Mouse (Mus musculus) G1E (cell line): ENCODE results near the gene Fam89b. TPM values are rescaled to one million over a fixed set of nuclear protein-coding genes. Genes with fewer than 3 reads are reported as not detected.

Experiments used
- ATAC-seq: 2 replicates; pipeline ENCODE4 v1.8.0; 2016; ENCODE audit warnings: mild to moderate bottlenecking; ENCODE audit not compliant: insufficient number of reproducible peaks, poor library complexity, low FRiP score, severe bottlenecking; ENCODE audit errors: extremely low read depth
- DNase-seq: peaks from one replicate; pipeline ENCODE4 v3.0.0; 2012; ENCODE audit warnings: low spot score
- H3K27me3 ChIP-seq: 2 replicates; pipeline ENCODE4 v1.6.1; 2012; ENCODE audit warnings: mild to moderate bottlenecking, low read length, inconsistent platforms; ENCODE audit not compliant: insufficient read depth
- H3K36me3 ChIP-seq: replicated peaks from 2 replicates; pipeline ENCODE3; 2012; ENCODE audit warnings: mild to moderate bottlenecking, inconsistent platforms
- H3K4me1 ChIP-seq: 2 replicates; pipeline ENCODE4 v1.6.1; 2012; ENCODE audit warnings: low read depth, low read length, inconsistent platforms, mixed read lengths; ENCODE audit not compliant: insufficient read depth
- H3K4me3 ChIP-seq: 2 replicates; pipeline ENCODE4 v1.5.1; 2012; ENCODE audit warnings: low read depth, mild to moderate bottlenecking, inconsistent platforms, low read length, moderate library complexity, mixed read lengths
- H3K9me3 ChIP-seq: replicated peaks from 2 replicates; pipeline ENCODE4 v1.6.1; 2012; ENCODE audit warnings: inconsistent platforms
- CTCF ChIP-seq: IDR thresholded peaks from 2 replicates; pipeline ENCODE4 v1.5.1; 2012; ENCODE audit warnings: low read depth, low read length, inconsistent platforms, mixed read lengths
- GATA1 ChIP-seq: IDR thresholded peaks from 2 replicates; pipeline ENCODE4 v1.6.1; 2012; ENCODE audit warnings: borderline replicate concordance, low read length, inconsistent platforms, mixed read lengths
- GATA2 ChIP-seq: IDR thresholded peaks from 2 replicates; pipeline ENCODE4 v1.6.1; 2012; ENCODE audit warnings: low read depth, low read length, inconsistent platforms, borderline replicate concordance
- POLR2AphosphoS5 ChIP-seq: IDR thresholded peaks from 2 replicates; pipeline ENCODE4 v1.6.1; 2012; ENCODE audit warnings: low read depth, low read length, inconsistent platforms; ENCODE audit not compliant: insufficient replicate concordance
- TAL1 ChIP-seq: conservative IDR thresholded peaks from 2 replicates; pipeline ENCODE4 v1.6.1; 2012; ENCODE audit warnings: low read depth, low read length, inconsistent platforms, mixed read lengths
- polyA plus RNA-seq: library from polyadenylated mRNA; stranded (reverse); fragments of >175 nt; gene quantifications from 2 replicates; pipeline ENCODE4 v1.2.3, GENCODE M21; 2012
- total RNA-seq, 2 experiments: library from RNA; stranded (forward) in 1 of 2; stranded (reverse) in 1 of 2; fragments of 200-1000 nt in 1 of 2; fragments of >200 nt in 1 of 2; fragmentation: Nextera tagmentation in 1 of 2; gene quantifications; 2 replicates each; pipeline ENCODE4 v1.2.3; 2014 to 2017

Fam89b gene
- total and polyA plus RNA-seq, 3 experiments = 21.9 to 56.7 (median 23.4) TPM

GRCm38 (mm10) chr19:5728631-5729443 lies 616 bp downstream of the Fam89b start:
- H3K4me3 ChIP-seq = peak overlapping the region; percentile 86
- peaks cover 37% of the 10 kb centered on the region for H3K36me3 ChIP-seq
- H3K27me3 ChIP-seq = no peaks in the 10 kb centered on the region
- TF ChIP-seq GATA1 (no peak), CTCF (no peak), POLR2AphosphoS5 (no peak), TAL1 (no peak), GATA2 (no peak)
- H3K4me1 ChIP-seq = peaks cover 77% of the 10 kb centered on the region
- no peak for DNase-seq
- no peak for ATAC-seq
- H3K9me3 ChIP-seq = no peaks in the 10 kb centered on the region

- Histone ChIP-seq H3K4me1 (peaks cover 87% of the 10 kb centered on the region), H3K4me3 (peak overlapping the region; percentile 86), H3K36me3 (peaks cover 45% of the 10 kb centered on the region), H3K27me3 (no peaks in the 10 kb centered on the region), H3K9me3 (no peaks in the 10 kb centered on the region)
- TF ChIP-seq CTCF = peak; percentile 88
- no peak for TF ChIP-seq POLR2AphosphoS5
- DNase-seq = peak; percentile 51
- ATAC-seq = no peak
Observed at GRCm38 (mm10) chr19:5727701-5728100, 1.8 kb downstream of the Fam89b start.

- H3K36me3 ChIP-seq = peaks cover 52% of the 10 kb centered on the region
- ATAC-seq (no peak), DNase-seq (peak; percentile 63)
- TF ChIP-seq GATA1 (no peak), TAL1 (no peak; the same call in 1 of the 2 replicates), POLR2AphosphoS5 (no peak), GATA2 (no peak), CTCF (no peak)
- peak overlapping the region; percentile 86; the same call in 1 of the 2 replicates for H3K4me3 ChIP-seq
- H3K4me1 ChIP-seq = peaks cover 91% of the 10 kb centered on the region
- no peaks in the 10 kb centered on the region for H3K9me3 ChIP-seq
- H3K27me3 ChIP-seq = no peaks in the 10 kb centered on the region
Observed at GRCm38 (mm10) chr19:5726961-5727578, 2.4 kb downstream of the Fam89b start.

- Histone ChIP-seq H3K9me3 (no peaks in the 10 kb centered on the region), H3K36me3 (peaks cover 59% of the 10 kb centered on the region), H3K27me3 (no peaks in the 10 kb centered on the region), H3K4me3 (peak within 1 kb of the TSS; percentile 86), H3K4me1 (peaks cover 91% of the 10 kb centered on the region)
- peak; percentile 80 for DNase-seq
- TF ChIP-seq GATA2 = no peak
- TF ChIP-seq GATA1 = no peak
- no peak for TF ChIP-seq CTCF
- no peak for TF ChIP-seq TAL1
- no peak for TF ChIP-seq POLR2AphosphoS5
- ATAC-seq = no peak
Observed at GRCm38 (mm10) chr19:5725767-5726515, 3.5 kb downstream of the Fam89b start, which contains the start of gene Ehbp1l1. Ehbp1l1 (minus strand) TSS chr19:5726317.

GRCm38 (mm10) chr19:5725029-5725707 lies 4.3 kb downstream of the Fam89b start:
- DNase-seq = peak; percentile 47
- no peaks in the 10 kb centered on the region for H3K27me3 ChIP-seq
- H3K9me3 ChIP-seq = no peaks in the 10 kb centered on the region
- peak overlapping the region; percentile 77 for H3K4me3 ChIP-seq
- peaks cover 91% of the 10 kb centered on the region for H3K4me1 ChIP-seq
- peaks cover 59% of the 10 kb centered on the region for H3K36me3 ChIP-seq
- no peak for TF ChIP-seq POLR2AphosphoS5
- no peak for TF ChIP-seq GATA2
- no peak for TF ChIP-seq GATA1
- TF ChIP-seq CTCF = no peak
- ATAC-seq = no peak

- H3K4me3 ChIP-seq = peak overlapping the region; percentile 77
- DNase-seq = peak; percentile 92
- H3K9me3 ChIP-seq = no peaks in the 10 kb centered on the region
- H3K36me3 ChIP-seq = peaks cover 59% of the 10 kb centered on the region
- H3K27me3 ChIP-seq = no peaks in the 10 kb centered on the region
- peak; percentile 66 for ATAC-seq
- TF ChIP-seq GATA1 (no peak), GATA2 (no peak), CTCF (no peak), POLR2AphosphoS5 (no peak)
- peaks cover 91% of the 10 kb centered on the region for H3K4me1 ChIP-seq
Observed at GRCm38 (mm10) chr19:5724549-5724941, 4.9 kb downstream of the Fam89b start.
